Mouse (Mus musculus) large intestine, adult 2 months (tissue): ENCODE measurements around the gene Eif3k. TPM values are rescaled to one million over a fixed set of nuclear protein-coding genes. Genes with fewer than 3 reads are reported as not detected.

ENCODE experiments used
- DNase-seq: peaks from one replicate; pipeline ENCODE4 v3.0.0-alpha.2; 2012; ENCODE audit warnings: low read depth, low spot score
- WGBS: fragments of 180-500 bp; shearing (Covaris S2); methylation state at CpG from one replicate; pipeline ENCODE4 v1.1.7; 2018; 5-methylcytosine and 5-hydroxymethylcytosine counted together
- polyA plus RNA-seq: library from polyadenylated mRNA; depleted of rRNA; stranded (reverse); fragments of >200 nt; gene quantifications from 2 replicates; pipeline ENCODE4 v1.2.3, GENCODE M21; 2012; rRNA removed

The Eif3k gene
- polyA plus RNA-seq, 1 experiment = 323 TPM

GRCm38 (mm10) chr7:28921722-28922465 is 59.8 kb downstream of the Eif3k start:
- DNase-seq = no peak
- WGBS = 55% methylated on average over 8 of the region's 8 CpGs

Other genes starting within 250 kb of the Eif3k start
- gene Mrps12, start 240.0 kb downstream of the Eif3k start, polyA plus RNA-seq = 67.1 and 70.6 TPM in 2 replicates
- gene Sars2, start 239.9 kb downstream of the Eif3k start, polyA plus RNA-seq = 25.0 and 27.4 TPM in 2 replicates
- gene Ccer2, start 225.7 kb downstream of the Eif3k start, polyA plus RNA-seq = not detected in 2 replicates
- gene Sirt2, start 215.1 kb downstream of the Eif3k start, polyA plus RNA-seq = 40.2 and 53.9 TPM in 2 replicates
- gene Nfkbib, start 214.4 kb downstream of the Eif3k start, polyA plus RNA-seq = 56.7 and 72.9 TPM in 2 replicates
- 6.4 and 7.5 TPM in 2 replicates for gene Rinl, start 192.9 kb downstream of the Eif3k start, polyA plus RNA-seq
- 273 and 275 TPM in 2 replicates for gene Hnrnpl, start 173.3 kb downstream of the Eif3k start, polyA plus RNA-seq
- gene Ech1, start 156.6 kb downstream of the Eif3k start, polyA plus RNA-seq = 244 and 306 TPM in 2 replicates
- 4,043 and 4,779 TPM in 2 replicates for gene Lgals4, start 148.0 kb downstream of the Eif3k start, polyA plus RNA-seq
- gene Lgals7, start 118.0 kb downstream of the Eif3k start, polyA plus RNA-seq = 0.59 and 1.9 TPM in 2 replicates
- gene Capn12, start 100.4 kb downstream of the Eif3k start, polyA plus RNA-seq = 0.14 and 0.22 TPM in 2 replicates
- gene Actn4, start 19.5 kb downstream of the Eif3k start, polyA plus RNA-seq = 542 and 776 TPM in 2 replicates
- 21.4 and 27.4 TPM in 2 replicates for gene Map4k1, start 186 bp upstream of the Eif3k start, polyA plus RNA-seq
- gene Ryr1, start 143.3 kb upstream of the Eif3k start, polyA plus RNA-seq = 0.09 and 0.11 TPM in 2 replicates
- 2.1 and 2.9 TPM in 2 replicates for gene Rasgrp4, start 153.0 kb upstream of the Eif3k start, polyA plus RNA-seq
- 115 and 131 TPM in 2 replicates for gene Fam98c, start 174.4 kb upstream of the Eif3k start, polyA plus RNA-seq
- 0.40 and 0.47 TPM in 2 replicates for gene Ggn, start 188.3 kb upstream of the Eif3k start, polyA plus RNA-seq
- 1.1 and 1.8 TPM in 2 replicates for gene Spred3, start 188.5 kb upstream of the Eif3k start, polyA plus RNA-seq
- gene Psmd8, start 198.8 kb upstream of the Eif3k start, polyA plus RNA-seq = 201 and 229 TPM in 2 replicates
- 0.56 and 0.80 TPM in 2 replicates for gene Catsperg1, start 232.2 kb upstream of the Eif3k start, polyA plus RNA-seq